Mouse (Mus musculus): Measurements from ENCODE around the gene 1700025G04Rik. TPM values are rescaled to one million over a fixed set of nuclear protein-coding genes. Genes with fewer than 3 reads are reported as not detected.
"Not testable (repeated sequence)": the region's sequence is repeated elsewhere in the genome, so short reads cannot be mapped to it uniquely, and the experiment has no call there.

1700025G04Rik gene
- polyA plus RNA-seq, 1 experiment from 2014 or later = 30.0 TPM

GRCm38 (mm10) chr1:151861334-151861995 is 228.5 kb downstream of the 1700025G04Rik start:
- DNase-seq (ENCODE audit: low spot score) = no peak
- Histone ChIP-seq H3K4me3 (no peak overlapping the region), H3K4me1 (peaks cover 18% of the 10 kb centered on the region), H3K27me3 (ENCODE audit: insufficient read depth, poor library complexity, severe bottlenecking) (no peaks in the 10 kb centered on the region), H3K27ac (no peak overlapping the region), H3K36me3 (no peaks in the 10 kb centered on the region), H3K9me3 (no peaks in the 10 kb centered on the region)
- WGBS = 59% methylated on average over 20 of the region's 20 CpGs

DNA sequence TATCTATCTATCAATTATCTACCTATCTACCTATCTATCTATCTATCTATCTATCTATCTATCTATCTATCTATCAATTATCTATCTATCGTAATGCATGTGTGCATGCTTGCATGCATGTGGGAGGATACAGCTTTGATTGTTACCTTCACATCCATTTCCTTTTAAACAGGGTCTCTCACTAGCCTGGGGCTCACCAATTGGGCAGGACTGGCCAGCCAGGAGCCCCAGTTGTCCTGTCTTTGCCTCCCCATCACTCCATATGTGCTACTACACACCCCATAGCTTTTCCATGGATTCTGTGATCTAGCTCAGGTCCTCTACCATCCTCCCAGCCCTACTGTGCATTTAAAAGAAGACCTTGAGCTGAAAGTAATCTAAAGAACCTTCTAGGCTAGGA is 231.5 kb downstream of the 1700025G04Rik start:
- Histone ChIP-seq H3K27ac (no peak overlapping the region), H3K4me3 (no peak overlapping the region), H3K9me3 (no peaks in the 10 kb centered on the region), H3K4me1 (peaks cover 10% of the 10 kb centered on the region), H3K36me3 (no peaks in the 10 kb centered on the region), H3K27me3 (ENCODE audit: insufficient read depth, poor library complexity, severe bottlenecking) (no peaks in the 10 kb centered on the region)
- WGBS = 95% methylated on average over 1 of the region's 1 CpGs
- DNase-seq (ENCODE audit: low spot score) = peak; percentile 63

DNA sequence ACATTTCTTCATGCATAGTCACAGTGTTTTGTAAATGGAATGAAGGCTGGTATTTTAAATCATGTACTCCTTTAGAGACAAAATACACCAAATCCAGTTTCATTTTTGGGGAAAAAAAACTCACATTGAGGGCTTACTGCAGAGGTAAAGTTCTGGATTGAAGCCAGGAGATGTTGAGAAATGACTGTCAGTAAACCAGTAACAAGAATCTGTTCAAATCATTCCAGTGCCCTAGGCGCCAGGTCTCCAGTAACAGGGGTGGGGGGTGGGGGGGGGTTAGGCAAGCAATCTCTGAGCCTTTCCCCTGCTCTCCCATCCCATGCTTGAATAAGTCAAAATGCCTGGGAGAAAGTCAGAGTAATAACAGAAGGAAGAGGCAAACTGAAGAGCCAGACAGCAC is 234.4 kb downstream of the 1700025G04Rik start:
- Histone ChIP-seq H3K4me3 (no peak overlapping the region), H3K36me3 (no peaks in the 10 kb centered on the region), H3K9me3 (no peaks in the 10 kb centered on the region), H3K4me1 (peaks cover 4% of the 10 kb centered on the region; the same call in 1 of the 2 replicates), H3K27ac (no peak overlapping the region), H3K27me3 (ENCODE audit: insufficient read depth, poor library complexity, severe bottlenecking) (no peaks in the 10 kb centered on the region)
- DNase-seq (ENCODE audit: low spot score) = no peak
- 64% methylated on average over 1 of the region's 1 CpGs for WGBS

GRCm38 (mm10) chr1:151851976-151852375 is 237.9 kb downstream of the 1700025G04Rik start:
- H3K4me3 ChIP-seq = no peak overlapping the region
- no peak overlapping the region for H3K27ac ChIP-seq
- WGBS = 79% methylated on average over 3 of the region's 3 CpGs

GRCm38 (mm10) chr1:151851051-151851848 is 238.7 kb downstream of the 1700025G04Rik start:
- H3K9me3 ChIP-seq = no peaks in the 10 kb centered on the region
- DNase-seq (ENCODE audit: low spot score) = peak; percentile 70
- H3K4me3 ChIP-seq = no peak overlapping the region
- peaks cover 3% of the 10 kb centered on the region for H3K4me1 ChIP-seq
- H3K27ac ChIP-seq = no peak overlapping the region
- peaks cover under 1% of the 10 kb centered on the region; the same call in 1 of the 2 replicates for H3K27me3 ChIP-seq (ENCODE audit: insufficient read depth, poor library complexity, severe bottlenecking)
- WGBS = 80% methylated on average over 20 of the region's 20 CpGs
- no peaks in the 10 kb centered on the region for H3K36me3 ChIP-seq

More at GRCm38 (mm10) chr1:151851976-151852375, 237.9 kb downstream of the 1700025G04Rik start:
- no peaks in the 10 kb centered on the region for H3K27me3 ChIP-seq (ENCODE audit: insufficient read depth, poor library complexity, severe bottlenecking)
- no peak for DNase-seq (ENCODE audit: low spot score)
- H3K4me1 ChIP-seq = no peaks in the 10 kb centered on the region; the same call in none of the 2 replicates
- no peaks in the 10 kb centered on the region for H3K9me3 ChIP-seq
- H3K36me3 ChIP-seq = no peaks in the 10 kb centered on the region

GRCm38 (mm10) chr1:151849993-151850608 is 239.8 kb downstream of the 1700025G04Rik start:
- no peaks in the 10 kb centered on the region for H3K9me3 ChIP-seq
- DNase-seq (ENCODE audit: low spot score) = peak; percentile 60
- H3K4me3 ChIP-seq = no peak overlapping the region
- peaks cover 4% of the 10 kb centered on the region for H3K4me1 ChIP-seq
- 78% methylated on average over 16 of the region's 16 CpGs for WGBS
- H3K36me3 ChIP-seq = no peaks in the 10 kb centered on the region
- no peak overlapping the region for H3K27ac ChIP-seq
- H3K27me3 ChIP-seq (ENCODE audit: insufficient read depth, poor library complexity, severe bottlenecking) = peaks cover 4% of the 10 kb centered on the region; the same call in 1 of the 2 replicates

DNA sequence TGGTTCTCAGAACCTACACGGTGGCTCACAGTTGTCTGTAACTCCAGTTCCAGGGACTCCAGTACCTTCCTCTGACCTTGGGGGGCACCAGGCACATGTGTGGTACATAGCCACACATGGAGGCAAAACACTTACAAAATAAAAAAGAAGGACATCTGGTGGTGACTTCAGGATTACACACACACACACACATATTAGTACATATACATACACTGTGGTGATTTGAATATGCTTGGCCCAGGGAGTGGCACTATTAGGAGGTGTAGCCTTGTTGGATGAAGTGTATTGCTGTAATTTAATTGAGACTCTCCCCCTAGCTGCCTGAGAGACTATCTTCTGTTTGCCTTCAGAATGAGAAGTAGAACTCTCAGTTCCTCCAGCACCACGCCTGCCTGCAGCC is 241.6 kb downstream of the 1700025G04Rik start:
- H3K9me3 ChIP-seq = no peaks in the 10 kb centered on the region
- no peak overlapping the region for H3K27ac ChIP-seq
- DNase-seq (ENCODE audit: low spot score) = peak; percentile 58
- peaks cover 4% of the 10 kb centered on the region for H3K4me1 ChIP-seq
- 93% methylated on average over 2 of the region's 2 CpGs for WGBS
- peaks cover 4% of the 10 kb centered on the region; the same call in 1 of the 2 replicates for H3K27me3 ChIP-seq (ENCODE audit: insufficient read depth, poor library complexity, severe bottlenecking)
- H3K36me3 ChIP-seq = no peaks in the 10 kb centered on the region
- H3K4me3 ChIP-seq = no peak overlapping the region

GRCm38 (mm10) chr1:151845926-151846782 is 243.8 kb downstream of the 1700025G04Rik start:
- no peak overlapping the region for H3K27ac ChIP-seq
- no peaks in the 10 kb centered on the region for H3K9me3 ChIP-seq
- H3K4me3 ChIP-seq = no peak overlapping the region
- peaks cover 4% of the 10 kb centered on the region; the same call in 1 of the 2 replicates for H3K27me3 ChIP-seq (ENCODE audit: insufficient read depth, poor library complexity, severe bottlenecking)
- DNase-seq (ENCODE audit: low spot score) = peak; percentile 63
- H3K4me1 ChIP-seq = peaks cover 4% of the 10 kb centered on the region
- 59% methylated on average over 19 of the region's 19 CpGs for WGBS
- no peaks in the 10 kb centered on the region for H3K36me3 ChIP-seq

DNA sequence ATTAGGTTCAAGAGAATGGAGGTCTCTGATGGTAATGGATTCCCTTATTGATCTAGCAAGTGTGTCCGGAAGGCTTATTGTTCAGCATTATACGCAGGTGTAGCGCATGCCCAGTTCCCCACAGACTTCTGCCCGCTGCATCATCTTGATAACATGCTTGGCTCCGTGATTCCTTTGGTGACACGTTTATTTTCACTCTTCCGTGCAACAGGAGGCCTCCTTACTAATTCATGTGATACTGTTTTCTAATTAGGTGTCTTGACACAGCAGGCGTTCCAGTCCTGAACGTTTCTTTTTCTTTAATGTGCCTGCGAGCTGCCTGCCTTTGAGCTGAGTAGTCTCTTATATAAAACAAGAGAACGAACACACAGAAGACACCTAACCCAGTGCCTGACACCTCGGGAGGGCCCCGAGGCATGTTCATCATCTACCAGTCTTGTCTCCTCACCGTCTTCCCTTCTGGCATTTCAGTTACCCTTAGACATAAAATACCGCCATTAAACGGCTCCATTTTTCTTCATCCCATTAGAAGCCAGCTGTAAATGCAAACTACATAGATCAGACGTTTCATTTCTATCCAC is 244.6 kb downstream of the 1700025G04Rik start:
- peak; percentile 64 for DNase-seq (ENCODE audit: low spot score)
- 83% methylated on average over 17 of the region's 17 CpGs for WGBS
- H3K9me3 ChIP-seq = no peaks in the 10 kb centered on the region
- H3K4me1 ChIP-seq = peaks cover 4% of the 10 kb centered on the region; the same call in 1 of the 2 replicates
- H3K4me3 ChIP-seq = no peak overlapping the region
- H3K27ac ChIP-seq = no peak overlapping the region
- no peaks in the 10 kb centered on the region for H3K36me3 ChIP-seq
- H3K27me3 ChIP-seq (ENCODE audit: insufficient read depth, poor library complexity, severe bottlenecking) = peaks cover 4% of the 10 kb centered on the region; the same call in 1 of the 2 replicates

DNA sequence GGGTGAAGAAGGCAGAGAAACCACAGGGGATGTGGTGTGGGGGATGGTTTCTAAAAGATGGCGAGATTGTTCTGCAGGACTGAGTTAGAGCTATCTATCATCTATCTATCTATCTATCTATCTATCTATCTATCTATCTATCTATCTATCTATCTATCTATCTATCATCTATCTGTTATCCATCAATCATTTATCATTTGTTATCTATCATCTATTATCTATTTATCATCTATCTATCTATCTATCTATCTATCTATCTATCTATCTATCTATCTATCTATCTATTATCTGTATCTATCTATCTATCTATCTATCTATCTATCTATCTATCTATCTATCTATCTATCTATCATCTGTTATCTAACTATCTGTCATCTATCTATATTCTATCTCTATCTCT is 249.6 kb downstream of the 1700025G04Rik start:
- H3K9me3 ChIP-seq; DNase-seq (ENCODE audit: low spot score); H3K27ac ChIP-seq; H3K4me1 ChIP-seq; H3K4me3 ChIP-seq; H3K36me3 ChIP-seq; H3K27me3 ChIP-seq (ENCODE audit: insufficient read depth, poor library complexity, severe bottlenecking): not testable (repeated sequence)
- 84% methylated on average over 1 of the region's 1 CpGs for WGBS

GRCm38 (mm10) chr1:151835261-151835660 is 254.7 kb downstream of the 1700025G04Rik start:
- Histone ChIP-seq H3K4me3 (no peak overlapping the region), H3K36me3 (no peaks in the 10 kb centered on the region), H3K27ac (no peak overlapping the region), H3K9me3 (no peaks in the 10 kb centered on the region), H3K4me1 (no peaks in the 10 kb centered on the region), H3K27me3 (ENCODE audit: insufficient read depth, poor library complexity, severe bottlenecking) (no peaks in the 10 kb centered on the region)
- WGBS = 78% methylated on average over 4 of the region's 4 CpGs
- DNase-seq (ENCODE audit: low spot score) = no peak

DNA sequence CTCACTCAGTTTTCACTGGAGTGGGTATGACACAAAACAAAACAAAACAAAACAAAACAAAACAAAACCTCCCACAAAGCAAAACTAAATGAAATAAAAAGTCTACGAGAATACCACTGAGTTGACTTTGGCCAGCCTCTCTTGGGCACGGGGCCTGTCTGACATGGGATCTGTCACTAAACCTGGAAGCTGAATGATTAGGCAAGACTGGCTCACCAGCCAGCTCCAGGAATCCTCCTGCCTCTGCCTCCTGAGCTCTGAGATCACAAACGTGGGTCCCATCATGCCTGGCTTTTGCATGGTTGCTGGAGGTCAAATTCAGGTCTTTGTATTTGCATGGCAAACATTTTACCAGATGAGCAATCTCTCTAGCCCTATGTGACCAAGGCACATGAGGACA is 258.1 kb downstream of the 1700025G04Rik start:
- no peaks in the 10 kb centered on the region for H3K36me3 ChIP-seq
- no peaks in the 10 kb centered on the region for H3K4me1 ChIP-seq
- no peaks in the 10 kb centered on the region for H3K9me3 ChIP-seq
- DNase-seq (ENCODE audit: low spot score) = no peak
- no peak overlapping the region for H3K4me3 ChIP-seq
- WGBS = 77% methylated on average over 3 of the region's 3 CpGs
- no peaks in the 10 kb centered on the region for H3K27me3 ChIP-seq (ENCODE audit: insufficient read depth, poor library complexity, severe bottlenecking)
- no peak overlapping the region for H3K27ac ChIP-seq
